Mouse (Mus musculus): ENCODE results near the gene Tex38.

- TF ChIP-seq POLR2A (IDR thresholded peaks at IDR 0.05; ENCODE audit: insufficient read depth, low read length), result no peak
- no peak for TF ChIP-seq CTCF (IDR thresholded peaks at IDR 0.05; ENCODE audit: low read depth, low read length)
- TF ChIP-seq EP300 (IDR thresholded peaks at IDR 0.05; ENCODE audit: insufficient read depth, low read depth, low read length), result no peak
These were observed 19.2 kb upstream of the Tex38 start for GRCm38 (mm10) chr4:115799981-115800380.
